Mouse (Mus musculus): ENCODE measurements around the gene Prpmp5.
"Not testable (repeated sequence)": the region's sequence is repeated elsewhere in the genome, so short reads cannot be mapped to it uniquely, and the experiment has no call there.

Prpmp5 gene

DNA sequence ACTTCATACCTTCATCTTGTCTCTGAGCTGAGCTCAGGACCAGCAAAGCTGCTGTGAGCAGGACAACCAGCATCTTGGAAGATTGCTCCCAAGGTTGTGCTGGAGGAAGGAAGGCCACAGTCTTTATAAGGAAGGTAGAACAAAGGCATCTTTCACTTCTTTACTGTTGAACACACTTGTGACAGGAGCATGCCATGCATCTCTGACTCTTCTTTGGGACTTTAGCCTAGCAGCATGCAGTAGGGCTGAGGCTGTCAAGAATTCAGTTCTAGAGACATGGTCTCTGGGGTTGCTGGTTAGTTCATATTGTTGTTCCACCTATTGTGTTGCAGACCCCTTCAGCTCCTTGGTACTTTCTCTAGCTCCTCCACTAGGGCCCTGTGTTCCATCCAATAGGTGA, at the start of gene Prpmp5:
TSS of gene Prpmp5 (minus strand) at position 101 of the 400 bp plus-strand sequence.
- not testable (repeated sequence) for DNase-seq

DNA sequence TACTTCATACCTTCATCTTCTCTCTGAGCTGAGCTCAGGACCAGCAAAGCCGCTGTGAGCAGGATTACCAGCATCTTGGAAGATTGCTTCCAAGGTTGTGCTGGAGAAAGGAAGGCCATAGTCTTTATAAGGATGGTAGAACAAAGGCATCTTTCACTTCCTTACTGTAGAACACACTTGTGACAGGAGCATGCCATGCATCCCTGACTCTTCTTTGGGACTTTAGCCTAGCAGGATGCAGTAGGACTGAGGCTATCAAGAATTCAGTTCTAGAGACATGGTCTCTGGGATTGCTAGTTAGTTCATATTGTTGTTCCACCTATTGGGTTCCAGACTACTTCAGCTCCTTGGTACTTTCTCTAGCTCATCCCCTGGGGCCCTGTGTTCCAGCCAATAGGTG, 49.5 kb upstream of the Prpmp5 start, which contains the start of gene Gm8882:
TSS of gene Gm8882 (minus strand) at position 101 of the 400 bp plus-strand sequence.
- not testable (repeated sequence) for DNase-seq
